7 mouse cellular contexts compared by ENCODE assay signal in the genomic region with DNA sequence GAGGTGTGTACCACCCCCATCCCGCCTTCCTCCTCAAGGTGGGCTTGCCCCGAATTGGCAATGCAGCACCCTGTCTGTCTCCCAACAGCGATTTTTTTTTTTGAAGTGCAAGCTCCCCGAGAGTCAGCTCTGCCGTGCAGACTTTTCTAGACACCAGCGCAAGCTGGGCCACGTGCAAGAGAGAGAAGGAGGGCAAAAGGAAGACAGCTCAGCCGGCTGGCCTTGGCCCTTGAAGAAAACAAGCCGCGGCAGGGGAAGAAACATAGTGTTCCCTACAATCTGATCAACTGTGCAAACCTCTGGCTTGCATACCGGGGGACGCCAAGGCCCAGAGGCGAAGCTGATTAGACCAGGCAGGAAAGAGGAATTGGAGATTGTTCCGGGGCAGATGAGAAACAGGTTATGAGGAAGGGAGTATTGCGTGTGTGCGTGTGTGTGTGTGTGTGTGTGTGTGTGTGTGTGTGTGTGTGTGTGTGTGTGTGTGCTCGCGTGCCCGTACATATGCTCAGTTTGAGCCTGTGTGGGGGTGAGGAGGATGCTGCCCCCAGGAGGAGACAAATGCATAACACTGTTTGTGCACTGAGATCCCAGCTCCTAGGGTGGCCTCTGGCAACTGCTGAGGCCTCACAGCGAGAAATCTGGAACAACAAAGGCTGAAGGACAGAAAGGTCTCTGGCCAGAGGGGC.
DNase-seq lines count a peak whose midpoint lies in the region; ATAC-seq and TF ChIP-seq lines count a peak whose summit lies in the region.

No protein-coding gene starts in this region.

- peak; percentile 66 for TF ChIP-seq EP300 in heart, adult 2 months (IDR thresholded peaks at IDR 0.05; ENCODE audit: insufficient read depth, low read depth, low read length)

- H3K4me2 ChIP-seq in limb, embryonic 14.5 days (replicated peaks; ENCODE audit: low read depth, low read length, severe bottlenecking) = peak overlapping the region; percentile 2
- peak overlapping the region; percentile 19; the same call in 1 of the 2 replicates for H3K4me2 ChIP-seq in midbrain, embryonic 15.5 days

- no peak overlapping the region for H3K4me3 ChIP-seq in heart, adult 2 months
- no peak overlapping the region for H3K4me3 ChIP-seq in limb, embryonic 14.5 days (replicated peaks; ENCODE audit: low read length)
- H3K4me3 ChIP-seq in midbrain, embryonic 15.5 days = no peak overlapping the region

- intact Hi-C loops in heart, adult 2 months (cut with DNase I) = loop anchor here (1.0 to 2.0 kb wide), 4 partner anchors 42 to 223 kb away; no protein-coding TSS in a partner anchor

- peak overlapping the region; percentile 66 for H3K27ac ChIP-seq in heart, adult 2 months
- H3K27ac ChIP-seq in limb, embryonic 14.5 days (replicated peaks; ENCODE audit: low read depth, low read length) = no peak overlapping the region
- H3K27ac ChIP-seq in midbrain, embryonic 15.5 days = no peak overlapping the region

- TF ChIP-seq POLR2A in heart, adult 2 months (IDR thresholded peaks at IDR 0.05; ENCODE audit: insufficient read depth, low read depth, low read length) = no peak
- no peak for TF ChIP-seq POLR2A in limb, embryonic 14.5 days (IDR thresholded peaks at IDR 0.05; ENCODE audit: borderline replicate concordance, extremely low read depth, insufficient read depth, insufficient read length)

- DNase-seq in adrenal gland, adult 8-10 months = peak; percentile 85
- peak; percentile 31 for DNase-seq in embryo, embryonic 11 days
- DNase-seq in heart, adult 2 months = peak; percentile 72 to 80
- DNase-seq in kidney, adult 11 months = peak; percentile 53
- DNase-seq in limb, embryonic 14.5 days (ENCODE audit: low spot score) = no peak
- DNase-seq in spleen, postnatal 10 days (ENCODE audit: low spot score in 2 of 2) = peak; percentile 29 to 62

- H3K27me3 ChIP-seq in heart, adult 2 months (ENCODE audit: control insufficient read depth, insufficient read depth, low read length) = no peaks in the 10 kb centered on the region
- no peaks in the 10 kb centered on the region for H3K27me3 ChIP-seq in limb, embryonic 14.5 days (ENCODE audit: control insufficient read depth, insufficient read depth, low read length)
- H3K27me3 ChIP-seq in midbrain, embryonic 15.5 days (replicated peaks) = no peaks in the 10 kb centered on the region

- no peaks in the 10 kb centered on the region for H3K36me3 ChIP-seq in heart, adult 2 months (ENCODE audit: control insufficient read depth, insufficient read depth, low read length)
- H3K36me3 ChIP-seq in limb, embryonic 14.5 days (ENCODE audit: control insufficient read depth, insufficient read depth, low read length) = no peaks in the 10 kb centered on the region
- H3K36me3 ChIP-seq in midbrain, embryonic 15.5 days (replicated peaks) = no peaks in the 10 kb centered on the region

- H3K9me3 ChIP-seq in limb, embryonic 14.5 days (ENCODE audit: control insufficient read depth, low read length) = no peaks in the 10 kb centered on the region
- H3K9me3 ChIP-seq in midbrain, embryonic 15.5 days = no peaks in the 10 kb centered on the region

- peak; percentile 38; the same call in 1 of the 2 replicates for TF ChIP-seq CTCF in heart, adult 2 months (IDR thresholded peaks at IDR 0.05)

- no peak for ATAC-seq in limb, embryonic 14.5 days (ENCODE audit: low FRiP score, low read depth)
- ATAC-seq in midbrain, embryonic 15.5 days (replicated peaks) = no peak

- H3K9ac ChIP-seq in heart, adult 2 months (ENCODE audit: low read depth, low read length) = no peak overlapping the region
- H3K9ac ChIP-seq in limb, embryonic 14.5 days (ENCODE audit: low read depth, low read length, severe bottlenecking) = no peak overlapping the region
- H3K9ac ChIP-seq in midbrain, embryonic 15.5 days = no peak overlapping the region

- 14% methylated on average over 20 of the region's 20 CpGs for WGBS in heart, adult 2 months
- 29% methylated on average over 19 of the region's 20 CpGs for WGBS in limb, embryonic 14.5 days
- WGBS in midbrain, embryonic 15.5 days = 46% methylated on average over 20 of the region's 20 CpGs

- H3K4me1 ChIP-seq in heart, adult 2 months (ENCODE audit: control insufficient read depth, insufficient read depth, low read length) = peaks cover 6% of the 10 kb centered on the region
- H3K4me1 ChIP-seq in limb, embryonic 14.5 days (ENCODE audit: control insufficient read depth, insufficient read depth, low read length) = peaks cover 6% of the 10 kb centered on the region; the same call in 1 of the 2 replicates
- no peaks in the 10 kb centered on the region; the same call in 1 of the 2 replicates for H3K4me1 ChIP-seq in midbrain, embryonic 15.5 days

- no peaks in the 10 kb centered on the region for H3K79me2 ChIP-seq in heart, adult 2 months (replicated peaks; ENCODE audit: control insufficient read depth, insufficient read depth, low read length)
